Mouse (Mus musculus) kidney, postnatal 4 days (tissue): Measurements from ENCODE around the gene Klf3.
A peak's percentile ranks its signal among the peaks of the same experiment; 100 is the strongest.

Experiments
- DNase-seq, 2 experiments: peaks; one replicate each; pipeline ENCODE4 v3.0.0; 2021; ENCODE audit warnings: mixed read lengths in 2 of 2

Klf3 gene

DNA sequence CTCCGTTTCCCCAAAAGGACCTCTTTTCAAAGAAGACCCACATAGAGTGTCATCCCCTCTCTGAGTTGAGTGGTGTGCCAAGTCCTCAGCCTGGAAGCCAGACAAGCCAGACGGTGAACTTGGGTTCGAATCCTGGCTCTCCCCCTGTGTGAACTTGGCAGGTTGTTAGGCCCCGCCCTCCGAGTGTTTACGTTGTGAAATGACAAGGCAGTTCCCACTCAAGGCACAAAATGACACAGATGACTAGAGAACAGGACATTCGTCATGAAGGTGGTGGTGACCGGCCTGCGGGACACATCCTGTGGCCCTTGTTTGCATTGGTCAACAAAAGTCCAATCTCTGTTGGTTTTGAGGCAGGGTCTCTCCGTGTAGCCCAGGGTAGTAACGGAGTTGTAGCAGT is 6.7 kb downstream of the Klf3 start:
- no peak for DNase-seq

GRCm38 (mm10) chr5:64810860-64811499 is 7.8 kb downstream of the Klf3 start:
- DNase-seq: peak; percentile 49 to 68

- peak; percentile 43 to 63 for DNase-seq
Measured at GRCm38 (mm10) chr5:64811500-64812123, 8.4 kb downstream of the Klf3 start.

GRCm38 (mm10) chr5:64812124-64812982 is 9.2 kb downstream of the Klf3 start:
- peak; percentile 83 to 88 for DNase-seq

GRCm38 (mm10) chr5:64812983-64813304 is 9.8 kb downstream of the Klf3 start:
- no peak for DNase-seq

GRCm38 (mm10) chr5:64813361-64813760 is 10.2 kb downstream of the Klf3 start:
- DNase-seq: peak; percentile 88 to 91

DNA sequence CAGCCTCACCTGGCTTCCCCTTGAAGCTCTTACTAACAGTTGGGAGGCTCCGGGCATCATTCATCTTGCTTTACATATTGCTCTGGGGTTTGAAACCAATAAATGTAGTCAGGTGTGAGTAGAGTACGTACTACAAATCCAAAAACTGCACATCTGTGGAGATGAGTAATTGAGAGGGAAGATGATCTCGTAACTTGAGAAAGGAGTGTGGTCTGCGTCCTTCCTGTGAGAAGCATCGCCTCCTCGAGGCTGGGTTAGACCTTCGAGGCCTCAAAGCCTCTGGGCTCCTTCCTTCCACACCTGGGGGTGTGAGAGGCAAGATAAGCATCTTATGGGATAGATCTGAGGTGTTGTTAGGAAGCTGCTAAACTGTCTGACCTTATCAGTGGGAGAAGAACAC is 11.2 kb downstream of the Klf3 start:
- no peak for DNase-seq

- DNase-seq: no peak
Measured at GRCm38 (mm10) chr5:64815631-64816030, 12.4 kb downstream of the Klf3 start.

GRCm38 (mm10) chr5:64816290-64816973 is 13.2 kb downstream of the Klf3 start:
- no peak for DNase-seq

- peak; percentile 64 to 70 for DNase-seq
Measured at GRCm38 (mm10) chr5:64816974-64817296, 13.7 kb downstream of the Klf3 start.

DNA sequence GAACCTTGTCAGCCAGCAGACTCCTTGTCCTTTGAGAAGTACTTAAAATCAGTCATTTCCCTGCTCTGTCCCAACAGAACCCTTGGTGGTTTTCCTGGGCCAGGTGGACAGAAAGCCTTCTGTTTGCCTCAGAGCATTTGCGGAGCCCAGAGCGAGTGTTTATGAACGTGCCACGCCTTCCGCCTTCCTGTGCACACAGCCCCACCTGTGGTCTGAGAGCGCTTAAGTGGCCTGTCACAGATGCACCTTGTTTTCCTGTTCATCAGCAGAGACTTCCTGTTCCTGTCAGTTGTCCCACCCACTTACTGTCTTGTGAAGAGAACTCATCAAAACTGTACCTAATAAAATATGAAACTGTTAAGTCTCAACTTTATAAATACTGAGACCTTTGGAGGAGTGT is 16.2 kb downstream of the Klf3 start:
- DNase-seq: no peak

GRCm38 (mm10) chr5:64820138-64820537 is 16.9 kb downstream of the Klf3 start:
- no peak for DNase-seq

DNA sequence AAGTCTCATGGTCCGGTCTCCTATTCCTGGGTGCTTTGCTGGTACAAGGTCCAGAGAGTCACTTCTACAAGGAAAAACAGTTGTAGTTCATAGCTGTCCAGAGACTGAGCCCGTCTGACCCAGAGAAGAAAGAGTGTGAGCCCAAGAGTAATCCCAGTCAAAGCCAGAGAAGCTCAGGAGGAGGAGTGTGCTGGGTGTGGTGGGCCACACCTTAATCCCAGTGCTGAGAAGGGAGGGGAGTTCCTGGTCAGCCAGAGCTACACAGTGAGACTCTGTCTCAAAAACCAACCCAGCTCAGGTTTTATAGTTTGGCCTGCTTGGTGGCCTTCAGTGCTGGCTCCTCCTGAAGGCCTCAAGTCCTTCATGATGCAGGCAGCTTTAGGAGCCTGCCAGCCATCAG is 18.1 kb downstream of the Klf3 start:
- DNase-seq: no peak

GRCm38 (mm10) chr5:64821964-64822363 is 18.8 kb downstream of the Klf3 start:
- DNase-seq: no peak

DNA sequence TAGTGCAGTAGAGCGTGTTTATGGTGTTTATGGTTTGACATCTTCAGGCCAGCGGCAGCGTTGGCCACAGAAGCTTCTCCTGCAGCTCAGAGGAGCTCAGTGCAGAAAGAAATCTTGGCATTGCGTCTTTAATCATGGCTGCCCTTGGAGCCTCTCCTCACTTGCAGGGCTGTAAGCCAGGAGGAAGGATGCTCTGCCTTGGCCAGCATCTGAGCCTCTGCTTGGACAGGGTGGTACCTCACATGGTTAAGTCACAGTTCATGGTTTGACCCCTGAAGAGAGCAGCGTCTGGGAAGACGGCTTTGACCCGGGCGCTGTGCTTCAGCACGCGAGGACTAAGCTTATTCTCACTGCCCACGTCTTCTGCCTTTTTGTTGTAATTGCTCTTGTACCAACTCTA is 20.2 kb downstream of the Klf3 start:
- DNase-seq: no peak

DNA sequence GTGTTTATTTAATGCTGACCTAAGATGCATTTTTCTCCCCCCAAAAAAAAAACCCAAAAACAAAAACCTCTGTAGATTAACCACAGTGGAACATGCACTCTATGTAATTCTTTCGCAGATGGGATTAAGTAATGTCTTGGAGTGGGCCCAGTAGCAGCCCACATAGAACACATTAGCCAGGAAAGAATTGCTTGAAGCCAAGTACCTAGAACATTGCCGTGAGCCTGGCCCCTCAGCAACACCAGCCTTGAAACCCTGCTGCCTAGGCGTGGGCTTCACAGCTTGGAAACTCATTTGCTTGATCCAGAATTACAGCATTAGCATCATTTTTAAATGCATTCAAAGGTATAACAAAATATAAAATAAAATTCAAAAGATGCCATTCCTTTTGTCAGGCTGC is 21.6 kb downstream of the Klf3 start:
- DNase-seq: no peak

- no peak for DNase-seq
Measured at GRCm38 (mm10) chr5:64825496-64825895, 22.3 kb downstream of the Klf3 start.

- DNase-seq: no peak
Measured at GRCm38 (mm10) chr5:64827151-64827550, 24.0 kb downstream of the Klf3 start.

GRCm38 (mm10) chr5:64828314-64828713 is 25.1 kb downstream of the Klf3 start:
- DNase-seq: no peak

DNA sequence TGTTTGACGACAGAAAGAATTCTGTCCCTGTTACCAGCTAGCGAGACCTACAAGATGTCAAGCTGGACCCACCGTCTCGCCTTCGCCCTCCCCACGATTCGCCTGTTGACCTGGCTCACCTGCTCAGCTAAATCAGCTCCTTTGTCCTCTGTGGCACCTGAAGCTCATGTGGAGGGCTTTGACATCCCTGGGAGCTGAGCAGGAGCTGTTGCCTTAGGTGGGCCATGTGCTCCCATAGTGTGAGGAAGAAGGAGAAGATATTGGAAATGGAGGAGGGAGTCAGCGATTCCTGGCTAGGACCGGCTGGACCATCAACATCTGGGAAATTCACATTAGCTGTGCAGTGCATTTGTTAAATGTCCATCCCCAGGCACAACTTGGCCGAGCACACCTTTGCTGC is 26.4 kb downstream of the Klf3 start:
- DNase-seq: no peak

DNA sequence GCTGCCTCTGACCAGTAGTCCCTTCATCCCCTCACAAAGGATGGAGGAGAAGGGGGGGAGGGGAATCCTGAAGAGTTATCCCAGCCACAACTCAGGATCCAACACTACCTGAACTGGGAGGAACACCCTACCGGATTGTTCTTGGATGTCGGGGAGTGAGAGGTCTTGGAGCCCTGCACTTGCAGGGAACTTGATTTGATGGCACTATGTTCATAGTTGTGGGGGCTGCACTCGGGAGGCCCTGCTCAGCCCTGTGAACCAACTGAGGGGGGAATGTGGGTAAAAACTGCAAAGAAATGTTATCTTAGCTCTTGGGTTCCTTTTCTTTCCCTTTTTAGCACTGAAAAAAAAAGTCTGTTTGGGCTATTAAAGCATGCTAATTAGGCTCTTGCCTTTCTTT is 27.6 kb downstream of the Klf3 start:
- no peak for DNase-seq

- DNase-seq: no peak
Measured at GRCm38 (mm10) chr5:64833410-64833809, 30.2 kb downstream of the Klf3 start.

DNA sequence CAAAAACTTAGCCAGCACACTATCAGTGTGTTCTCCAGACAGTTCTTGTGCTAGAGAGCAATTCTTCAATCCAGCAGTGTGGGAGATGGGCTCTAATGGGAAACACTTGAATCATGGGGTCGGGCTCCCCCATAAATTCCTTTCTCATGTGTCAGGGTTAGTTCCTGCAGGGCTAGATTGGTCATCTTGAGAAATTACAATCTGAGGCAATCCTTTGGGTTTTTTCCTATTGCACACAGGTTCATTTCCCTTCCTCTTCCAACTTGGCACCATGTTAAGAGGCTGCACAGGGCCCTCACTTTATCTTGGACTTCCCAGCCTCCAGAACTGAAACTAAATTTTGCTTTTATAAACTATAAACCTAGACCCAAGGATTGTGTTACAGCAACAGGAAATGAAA is 31.0 kb downstream of the Klf3 start:
- DNase-seq: no peak

DNA sequence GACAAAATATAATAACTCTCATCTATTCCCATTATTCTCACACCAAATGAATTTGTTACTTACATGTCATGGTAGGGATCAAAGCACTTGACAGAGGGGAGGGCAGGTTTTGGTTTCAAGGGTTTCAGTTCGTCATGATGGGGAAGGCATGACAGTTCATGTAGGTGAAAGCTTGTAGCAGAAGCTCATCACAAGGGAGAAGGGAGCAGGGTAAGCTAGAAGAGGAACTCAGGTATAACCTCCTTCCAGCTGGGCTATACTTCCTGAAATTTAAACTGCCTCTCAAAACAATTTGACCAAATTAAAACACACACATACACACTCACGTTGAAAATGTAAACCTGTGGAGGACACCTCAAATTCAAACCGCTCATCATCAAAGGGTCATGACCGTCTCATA is 32.1 kb downstream of the Klf3 start:
- DNase-seq: no peak
